Comparison of ENCODE assay signal across 10 mouse cellular contexts in the genomic region with DNA sequence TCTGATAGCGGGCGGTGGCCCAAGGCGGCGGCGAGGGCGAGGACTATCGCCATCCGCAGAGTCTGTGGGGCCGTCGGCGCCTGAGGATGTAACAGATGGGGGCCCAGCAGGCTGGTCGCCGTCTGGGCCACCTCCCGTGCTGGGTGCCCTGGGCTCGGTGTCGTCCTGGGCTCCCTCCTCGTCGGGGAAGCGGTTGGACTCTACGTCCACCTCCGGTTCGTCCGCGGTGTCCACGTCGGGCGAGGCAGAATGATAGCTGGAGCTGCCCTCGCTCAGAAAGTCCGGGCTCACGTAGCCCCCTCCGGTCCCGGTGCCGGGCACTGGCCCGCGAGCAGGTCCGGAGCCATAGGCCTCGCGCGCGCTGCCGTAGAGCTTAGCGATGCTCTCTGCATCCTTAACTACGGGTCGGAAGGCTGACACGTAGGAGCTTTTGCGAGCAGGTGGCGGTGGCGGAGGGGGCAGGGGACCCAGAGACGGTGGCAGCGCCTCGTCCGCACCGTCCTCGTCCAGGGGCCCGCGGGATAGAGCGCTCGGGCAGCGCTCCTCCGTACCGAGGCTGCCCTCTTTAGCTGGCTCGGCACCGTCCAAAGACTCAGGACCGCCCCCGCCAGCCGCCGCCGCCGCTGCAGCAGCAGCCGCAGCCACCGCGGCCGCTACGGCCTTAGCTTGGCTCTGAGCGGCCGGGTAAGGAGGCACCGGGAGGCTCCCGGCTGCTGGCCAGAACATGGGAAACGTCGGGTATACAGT. TPM values are rescaled to one million over a fixed set of nuclear protein-coding genes. Genes with fewer than 3 reads are reported as not detected.
DNase-seq lines count a peak whose midpoint lies in the region; ATAC-seq and TF ChIP-seq lines count a peak whose summit lies in the region.
"Had no signal": no experiment of that assay in that cellular context is flagged by ENCODE, and none has a peak within 500 bp of the region (broad histone marks: within the 10 kb centered on the region; RNA-seq: fewer than 3 reads in every experiment).

No protein-coding gene starts in this region.

- TF ChIP-seq CTCF in gastrocnemius, adult 2 months (IDR thresholded peaks at IDR 0.05), result no peak
- no peak for TF ChIP-seq CTCF in E14TG2a.4 (conservative IDR thresholded peaks at IDR 0.05; ENCODE audit: low read length)
- no peak for TF ChIP-seq CTCF in forebrain, postnatal 0 days (IDR thresholded peaks at IDR 0.05; ENCODE audit: low read depth)

- no peak for ATAC-seq in forebrain, postnatal 0 days
- no peak for ATAC-seq in liver, embryonic 15.5 days (ENCODE audit: insufficient read depth)

- H3K27me3 ChIP-seq in E14TG2a.4 (ENCODE audit: insufficient read depth, low read length), result peaks cover 98% of the 10 kb centered on the region
- H3K27me3 ChIP-seq in forebrain, postnatal 0 days (ENCODE audit: insufficient read depth, low read length), result peaks cover 67% of the 10 kb centered on the region
- H3K27me3 ChIP-seq in liver, embryonic 15.5 days, result peaks cover 100% of the 10 kb centered on the region

- no peaks in the 10 kb centered on the region for H3K9me3 ChIP-seq in E14TG2a.4 (ENCODE audit: low read length)
- no peaks in the 10 kb centered on the region for H3K9me3 ChIP-seq in forebrain, postnatal 0 days (ENCODE audit: low read length)
- H3K9me3 ChIP-seq in liver, embryonic 15.5 days (replicated peaks), result no peaks in the 10 kb centered on the region

- WGBS in forebrain, postnatal 0 days, result 1% methylated on average over 80 of the region's 80 CpGs
- WGBS in liver, embryonic 15.5 days (ENCODE audit: insufficient replicate concordance), result 2% methylated on average over 80 of the region's 80 CpGs

- no peaks in the 10 kb centered on the region for H3K36me3 ChIP-seq in E14TG2a.4 (ENCODE audit: insufficient read depth, low read length)
- no peaks in the 10 kb centered on the region for H3K36me3 ChIP-seq in forebrain, postnatal 0 days (ENCODE audit: insufficient read depth)
- no peaks in the 10 kb centered on the region for H3K36me3 ChIP-seq in liver, embryonic 15.5 days (replicated peaks)

- peak overlapping the region; percentile 58 for H3K4me3 ChIP-seq in gastrocnemius, adult 2 months
- peak overlapping the region; percentile 69 for H3K4me3 ChIP-seq in E14TG2a.4 (replicated peaks; ENCODE audit: low read length)
- H3K4me3 ChIP-seq in forebrain, postnatal 0 days (ENCODE audit: low read depth, low read length), result 0 out of 2 replicates have a peak overlapping the region, but pooled peaks have one; percentile 7
- H3K4me3 ChIP-seq in liver, embryonic 15.5 days (replicated peaks), result peak overlapping the region; percentile 10; the same call in 1 of the 2 replicates
- H3K4me3 ChIP-seq: megakaryocyte, embryonic 14.5 days had no signal

- intact Hi-C loops in gastrocnemius, adult 2 months (cut with DNase I), result no loop called here

- H3K9ac ChIP-seq in forebrain, postnatal 0 days, result no peak overlapping the region
- no peak overlapping the region for H3K9ac ChIP-seq in liver, embryonic 15.5 days

- no peak overlapping the region for H3K27ac ChIP-seq in gastrocnemius, adult 2 months
- H3K27ac ChIP-seq in forebrain, postnatal 0 days (ENCODE audit: low read depth, low read length), result no peak overlapping the region
- H3K27ac ChIP-seq in liver, embryonic 15.5 days (replicated peaks), result no peak overlapping the region

- peak; percentile 44 for DNase-seq in gastrocnemius, adult 2 months
- no peak for DNase-seq in gastrocnemius, postnatal 4 days (ENCODE audit: low spot score in 2 of 2)
- no peak for DNase-seq in forebrain, postnatal 0 days
- DNase-seq in c-Kit-positive CD71-positive TER-119-positive erythroid progenitor cells, embryonic 14.5 days (ENCODE audit: low spot score), result no peak
- DNase-seq in right cerebral cortex, adult 18-20 months, result no peak
- no peak for DNase-seq in urinary bladder, postnatal 36 days (ENCODE audit: low spot score in 2 of 2)
- DNase-seq: thymus, adult 18-20 months had no signal

- H3K4me1 ChIP-seq in E14TG2a.4 (replicated peaks; ENCODE audit: low read depth, low read length), result peaks cover 87% of the 10 kb centered on the region
- 0 out of 2 replicates have a peak, but pooled peaks cover 3% of the 10 kb centered on the region for H3K4me1 ChIP-seq in forebrain, postnatal 0 days (ENCODE audit: insufficient read depth)
- peaks cover 39% of the 10 kb centered on the region for H3K4me1 ChIP-seq in liver, embryonic 15.5 days (replicated peaks)

- 0 out of 2 replicates have a peak overlapping the region, but pooled peaks have one; percentile 3 for H3K4me2 ChIP-seq in forebrain, postnatal 0 days (ENCODE audit: low read depth)
- no peak overlapping the region for H3K4me2 ChIP-seq in liver, embryonic 15.5 days

RNA-seq across cellular contexts. Expression of gene Skor1, which starts 4.1 kb away (rescaled TPM):
- total RNA-seq in gastrocnemius, adult 2 months (2021), result under 1 TPM in 1 of 2 experiments, not detected in 1; 0.10 TPM
- total RNA-seq in gastrocnemius, postnatal 4 days (2021), result under 1 TPM; 0.13 to 0.15 TPM
- total RNA-seq in forebrain, postnatal 0 days (2014; rRNA removed), result 0.69 and 1.0 TPM in 2 replicates
- 0.30 and 0.35 TPM in 2 replicates for polyA plus RNA-seq in forebrain, postnatal 0 days (2015; fragmentation: Nextera tagmentation; extraction: Ambion mirVana)
- not detected in 2 replicates for polyA plus RNA-seq in liver, embryonic 15.5 days (2015; fragmentation: Nextera tagmentation; extraction: Ambion mirVana)

Comparison
In these comparisons a context has a peak if more than half of its experiments do, and no peak if none do; other contexts are left out.
1. H3K4me3 ChIP-seq: peak in every context shown above with its lines; median percentile 69 in E14TG2a.4; 58 in gastrocnemius, adult 2 months; 10 in liver, embryonic 15.5 days; 7 in forebrain, postnatal 0 days.